19 mouse cellular contexts compared by ENCODE assay signal in the genomic region with DNA sequence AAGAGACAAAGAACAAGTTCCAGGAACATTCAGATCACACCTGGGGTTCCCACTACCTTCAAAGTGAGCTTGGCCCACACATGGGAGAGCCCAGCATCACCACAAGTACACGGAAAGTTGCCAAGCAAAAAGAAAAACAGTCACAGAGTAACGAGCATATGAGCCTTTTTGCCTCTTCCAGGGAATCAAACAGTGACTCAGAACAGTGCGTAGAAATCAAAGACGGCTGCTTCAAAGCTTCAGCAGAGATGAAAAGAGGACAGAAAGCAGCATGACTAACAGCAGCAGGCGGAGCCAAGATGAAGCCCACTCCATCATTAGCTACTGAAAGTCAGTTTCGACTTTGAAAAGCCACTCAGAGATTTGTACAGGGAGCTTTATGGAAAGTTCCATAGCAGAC.
DNase-seq lines count a peak whose midpoint lies in the region; ATAC-seq and TF ChIP-seq lines count a peak whose summit lies in the region.
"Had no signal": no experiment of that assay in that cellular context is flagged by ENCODE, and none has a peak within 500 bp of the region (broad histone marks: within the 10 kb centered on the region; RNA-seq: fewer than 3 reads in every experiment).

No protein-coding gene starts in this region.

- WGBS in forebrain, embryonic 13.5 days, result 36% methylated on average over 6 of the region's 6 CpGs
- WGBS in forebrain, embryonic 15.5 days, result 43% methylated on average over 6 of the region's 6 CpGs
- 46% methylated on average over 6 of the region's 6 CpGs for WGBS in lung, postnatal 0 days
- WGBS in hindbrain, embryonic 16.5 days, result 42% methylated on average over 6 of the region's 6 CpGs

- DNase-seq in lung, postnatal 0 days (ENCODE audit: low spot score), result peak; percentile 5
- no peak for DNase-seq in lung, postnatal 14 days
- DNase-seq in NIH3T3 (ENCODE audit: low read depth), result peak; percentile 1
- peak; percentile 3 to 5 for DNase-seq in left cerebral cortex, postnatal 36 days (ENCODE audit: low spot score in 2 of 2)
- DNase-seq in thymus, postnatal 0 days (ENCODE audit: low spot score), result no peak
- DNase-seq: cerebellum, adult 11 months; heart, adult 18-20 months; kidney, adult 18-20 months; kidney, postnatal 4 days; liver, embryonic 13.5 days; lung, postnatal 10 days; spleen, adult 18-20 months had no signal

- H3K4me1 ChIP-seq in forebrain, embryonic 13.5 days, result no peaks in the 10 kb centered on the region
- H3K4me1 ChIP-seq in forebrain, embryonic 15.5 days, result no peaks in the 10 kb centered on the region
- H3K4me1 ChIP-seq in lung, postnatal 0 days (ENCODE audit: insufficient read depth, low read depth, low read length), result no peaks in the 10 kb centered on the region
- H3K4me1 ChIP-seq in hindbrain, embryonic 16.5 days (ENCODE audit: control insufficient read depth, insufficient read depth, low read depth, low read length), result no peaks in the 10 kb centered on the region
- H3K4me1 ChIP-seq: liver, embryonic 13.5 days; midbrain, embryonic 12.5 days; neural tube, embryonic 12.5 days had no signal

- TF ChIP-seq CTCF in lung, postnatal 0 days (IDR thresholded peaks at IDR 0.05), result no peak

- no peak overlapping the region for H3K4me3 ChIP-seq in forebrain, embryonic 13.5 days
- H3K4me3 ChIP-seq in forebrain, embryonic 15.5 days, result no peak overlapping the region
- H3K4me3 ChIP-seq in lung, postnatal 0 days (ENCODE audit: low read depth, low read length), result no peak overlapping the region
- no peak overlapping the region for H3K4me3 ChIP-seq in hindbrain, embryonic 16.5 days (ENCODE audit: low read length)
- H3K4me3 ChIP-seq: liver, embryonic 13.5 days; midbrain, embryonic 12.5 days; neural tube, embryonic 12.5 days had no signal

- no peak for TF ChIP-seq EP300 in lung, postnatal 0 days (IDR thresholded peaks at IDR 0.05)

- no peaks in the 10 kb centered on the region for H3K36me3 ChIP-seq in forebrain, embryonic 13.5 days (ENCODE audit: poor library complexity, severe bottlenecking)
- no peaks in the 10 kb centered on the region for H3K36me3 ChIP-seq in forebrain, embryonic 15.5 days
- H3K36me3 ChIP-seq in lung, postnatal 0 days (ENCODE audit: insufficient read depth, low read length), result no peaks in the 10 kb centered on the region
- H3K36me3 ChIP-seq in hindbrain, embryonic 16.5 days (ENCODE audit: control insufficient read depth, insufficient read depth, low read length), result no peaks in the 10 kb centered on the region
- H3K36me3 ChIP-seq: liver, embryonic 13.5 days; midbrain, embryonic 12.5 days; neural tube, embryonic 12.5 days had no signal

- no peak overlapping the region for H3K9ac ChIP-seq in forebrain, embryonic 13.5 days
- no peak overlapping the region for H3K9ac ChIP-seq in forebrain, embryonic 15.5 days (replicated peaks)
- no peak overlapping the region for H3K9ac ChIP-seq in lung, postnatal 0 days (replicated peaks; ENCODE audit: low read depth)
- H3K9ac ChIP-seq in hindbrain, embryonic 16.5 days (ENCODE audit: low read depth, low read length), result no peak overlapping the region
- H3K9ac ChIP-seq: hindbrain, embryonic 14.5 days; liver, embryonic 13.5 days; midbrain, embryonic 12.5 days; neural tube, embryonic 12.5 days had no signal

- no peaks in the 10 kb centered on the region for H3K9me3 ChIP-seq in forebrain, embryonic 13.5 days (replicated peaks)
- H3K9me3 ChIP-seq in forebrain, embryonic 15.5 days, result no peaks in the 10 kb centered on the region
- no peaks in the 10 kb centered on the region for H3K9me3 ChIP-seq in lung, postnatal 0 days (ENCODE audit: low read length)
- no peaks in the 10 kb centered on the region for H3K9me3 ChIP-seq in hindbrain, embryonic 16.5 days (ENCODE audit: control insufficient read depth, low read length)
- H3K9me3 ChIP-seq: liver, embryonic 13.5 days; midbrain, embryonic 12.5 days; neural tube, embryonic 12.5 days had no signal

- H3K27ac ChIP-seq in forebrain, embryonic 13.5 days, result no peak overlapping the region
- no peak overlapping the region for H3K27ac ChIP-seq in forebrain, embryonic 15.5 days (replicated peaks)
- no peak overlapping the region for H3K27ac ChIP-seq in lung, postnatal 0 days (ENCODE audit: low read length)
- no peak overlapping the region for H3K27ac ChIP-seq in hindbrain, embryonic 16.5 days (ENCODE audit: low read depth, low read length)
- H3K27ac ChIP-seq: hindbrain, embryonic 14.5 days; liver, embryonic 13.5 days; midbrain, embryonic 12.5 days; neural tube, embryonic 12.5 days had no signal

- H3K4me2 ChIP-seq in forebrain, embryonic 13.5 days, result no peak overlapping the region
- no peak overlapping the region for H3K4me2 ChIP-seq in forebrain, embryonic 15.5 days (replicated peaks)
- H3K4me2 ChIP-seq in lung, postnatal 0 days (replicated peaks; ENCODE audit: low read depth, low read length), result no peak overlapping the region
- H3K4me2 ChIP-seq in hindbrain, embryonic 16.5 days (ENCODE audit: low read length), result no peak overlapping the region
- H3K4me2 ChIP-seq: hindbrain, embryonic 14.5 days; liver, embryonic 13.5 days; midbrain, embryonic 12.5 days; neural tube, embryonic 12.5 days had no signal

- ATAC-seq in forebrain, embryonic 13.5 days, result peak; percentile 21; the same call in 1 of the 2 replicates
- no peak for ATAC-seq in forebrain, embryonic 15.5 days (replicated peaks)
- no peak for ATAC-seq in lung, postnatal 0 days
- ATAC-seq in hindbrain, embryonic 16.5 days, result no peak
- ATAC-seq: activated CD4-positive, CD25-positive, alpha-beta regulatory T cell, adult 4 months had no signal

- H3K27me3 ChIP-seq in forebrain, embryonic 13.5 days, result no peaks in the 10 kb centered on the region
- H3K27me3 ChIP-seq in forebrain, embryonic 15.5 days, result no peaks in the 10 kb centered on the region
- no peaks in the 10 kb centered on the region for H3K27me3 ChIP-seq in lung, postnatal 0 days (replicated peaks; ENCODE audit: insufficient read depth, low read length)
- H3K27me3 ChIP-seq in hindbrain, embryonic 16.5 days (replicated peaks; ENCODE audit: control insufficient read depth, insufficient read depth, low read length), result no peaks in the 10 kb centered on the region
- H3K27me3 ChIP-seq: liver, embryonic 13.5 days; midbrain, embryonic 12.5 days; neural tube, embryonic 12.5 days had no signal

- intact Hi-C loops in left cerebral cortex, postnatal 36 days (cut with DNase I), result no loop called here

Comparison
In these comparisons a context has a peak if more than half of its experiments do, and no peak if none do; other contexts are left out.
1. DNase-seq: peak in lung, postnatal 0 days (single experiment), NIH3T3 (single experiment) and left cerebral cortex, postnatal 36 days (2 of 2); none in lung, postnatal 14 days (single experiment) and thymus, postnatal 0 days (single experiment).